Mouse (Mus musculus) CH12.LX (cell line): ENCODE measurements around the gene Phf1. TPM values are rescaled to one million over a fixed set of nuclear protein-coding genes. Genes with fewer than 3 reads are reported as not detected.

Experiments used
- DNase-seq: peaks from one replicate; pipeline ENCODE4 v3.0.0-alpha.2; 2013; ENCODE audit errors: extremely low read depth
- H3K27ac ChIP-seq: 2 replicates; pipeline ENCODE4 v1.5.1; 2012; ENCODE audit warnings: low read depth, mild to moderate bottlenecking, control low read depth, moderate library complexity; ENCODE audit not compliant: insufficient read depth
- H3K27me3 ChIP-seq: replicated peaks from 2 replicates; pipeline ENCODE3; 2012; ENCODE audit warnings: inconsistent platforms
- H3K36me3 ChIP-seq, 2 experiments: replicated peaks in 1 of 2; 2 replicates each; pipeline versions ENCODE3 to v1.6.1; 2012; ENCODE audit warnings: inconsistent platforms in 1 of 2, low read length in 1 of 2, mild to moderate bottlenecking in 1 of 2, mixed read lengths in 1 of 2, moderate library complexity in 1 of 2; ENCODE audit not compliant: control insufficient read depth in 1 of 2, insufficient read depth in 1 of 2
- H3K4me1 ChIP-seq, 2 experiments: 2 replicates each; pipeline ENCODE4 v1.6.1; 2012; ENCODE audit warnings: inconsistent platforms in 1 of 2, moderate library complexity in 1 of 2; ENCODE audit not compliant: insufficient read depth in 2 of 2, control insufficient read depth in 1 of 2
- H3K4me2 ChIP-seq: 2 replicates; pipeline ENCODE4 v1.6.1; 2012; ENCODE audit warnings: low read depth, mild to moderate bottlenecking, control low read depth; ENCODE audit not compliant: poor library complexity, insufficient read depth, severe bottlenecking
- H3K4me3 ChIP-seq, 3 experiments: fragments of 150-350 bp in 1 of 3; sonication (generic) in 1 of 3; replicated peaks in 1 of 3; 2 replicates each; pipeline versions ENCODE3 to v1.5.1; 2011 to 2012; ENCODE audit warnings: low read depth in 2 of 3, low read length in 2 of 3, mild to moderate bottlenecking in 2 of 3, moderate library complexity in 2 of 3, control low read depth in 1 of 3, improper control_type of control experiment in 1 of 3, inconsistent platforms in 1 of 3, mixed read lengths in 1 of 3; ENCODE audit not compliant: poor library complexity in 1 of 3
- H3K79me2 ChIP-seq: replicated peaks from 2 replicates; pipeline ENCODE4 v1.6.1; 2012; ENCODE audit warnings: mild to moderate bottlenecking, moderate library complexity; ENCODE audit not compliant: control insufficient read depth, poor library complexity, insufficient read depth, severe bottlenecking; ENCODE audit errors: extremely low read depth
- H3K9ac ChIP-seq: 2 replicates; pipeline ENCODE4 v1.6.1; 2012; ENCODE audit warnings: low read depth, mild to moderate bottlenecking, control low read depth, moderate library complexity; ENCODE audit not compliant: insufficient read depth
- H3K9me3 ChIP-seq: replicated peaks from 2 replicates; pipeline ENCODE3; 2012; ENCODE audit warnings: low read length, inconsistent platforms, mixed read lengths
- BHLHE40 ChIP-seq: IDR thresholded peaks from 2 replicates; pipeline ENCODE4 v1.6.1; 2011; ENCODE audit warnings: mild to moderate bottlenecking, low read depth, low read length, improper control_type of control experiment
- CHD1 ChIP-seq: IDR thresholded peaks from 2 replicates; pipeline ENCODE4 v1.6.1; 2012; ENCODE audit warnings: low read depth, low read length, improper control_type of control experiment, inconsistent platforms
- CTCF ChIP-seq, 2 experiments: IDR thresholded peaks in 1 of 2; conservative IDR thresholded peaks in 1 of 2; 2 replicates each; pipeline ENCODE4 v1.5.1; 2011 to 2012; ENCODE audit warnings: low read depth in 2 of 2, low read length in 2 of 2, improper control_type of control experiment in 1 of 2, inconsistent platforms in 1 of 2, mild to moderate bottlenecking in 1 of 2, moderate library complexity in 1 of 2
- ELF1 ChIP-seq: IDR thresholded peaks from 2 replicates; pipeline ENCODE4 v1.6.1; 2014; ENCODE audit warnings: low read depth, mild to moderate bottlenecking, inconsistent platforms, low read length, improper control_type of control experiment
- GABPA ChIP-seq: IDR thresholded peaks from 2 replicates; pipeline ENCODE4 v1.6.1; 2012; ENCODE audit warnings: low read depth, low read length, improper control_type of control experiment, inconsistent platforms; ENCODE audit not compliant: insufficient replicate concordance
- HCFC1 ChIP-seq: IDR thresholded peaks from 2 replicates; pipeline ENCODE4 v1.6.1; 2012; ENCODE audit warnings: low read depth, mild to moderate bottlenecking, inconsistent platforms, low read length, improper control_type of control experiment
- JUND ChIP-seq: conservative IDR thresholded peaks from 2 replicates; pipeline ENCODE4 v1.6.1; 2011; ENCODE audit warnings: low read depth, low read length, improper control_type of control experiment
- KAT2A ChIP-seq: IDR thresholded peaks from 2 replicates; pipeline ENCODE4 v1.6.1; 2012; ENCODE audit warnings: low read length, improper control_type of control experiment, inconsistent platforms; ENCODE audit not compliant: insufficient replicate concordance
- MAX ChIP-seq: IDR thresholded peaks from 2 replicates; pipeline ENCODE4 v1.6.1; 2011; ENCODE audit warnings: low read length, improper control_type of control experiment
- MAZ ChIP-seq: IDR thresholded peaks from 2 replicates; pipeline ENCODE4 v1.6.1; 2012; ENCODE audit warnings: low read depth, mild to moderate bottlenecking, inconsistent platforms, low read length, improper control_type of control experiment, moderate library complexity
- MEF2A ChIP-seq: IDR thresholded peaks from 2 replicates; pipeline ENCODE4 v1.6.1; 2014; ENCODE audit warnings: low read depth, mild to moderate bottlenecking, inconsistent platforms, low read length, improper control_type of control experiment, borderline replicate concordance
- NELFE ChIP-seq: IDR thresholded peaks from 2 replicates; pipeline ENCODE4 v1.6.1; 2011; ENCODE audit warnings: low read depth, low read length, improper control_type of control experiment
- RAD21 ChIP-seq: IDR thresholded peaks from 2 replicates; pipeline ENCODE4 v1.6.1; 2011; ENCODE audit warnings: low read depth, mild to moderate bottlenecking, low read length, improper control_type of control experiment, moderate library complexity
- RCOR1 ChIP-seq: conservative IDR thresholded peaks from 2 replicates; pipeline ENCODE4 v1.6.1; 2012; ENCODE audit warnings: low read depth, mild to moderate bottlenecking, inconsistent platforms, low read length, improper control_type of control experiment
- SMC3 ChIP-seq: IDR thresholded peaks from 2 replicates; pipeline ENCODE4 v1.6.1; 2011; ENCODE audit warnings: low read depth, low read length, improper control_type of control experiment
- UBTF ChIP-seq: IDR thresholded peaks from 2 replicates; pipeline ENCODE4 v1.6.1; 2012; ENCODE audit warnings: low read depth, mild to moderate bottlenecking, inconsistent platforms, low read length, improper control_type of control experiment, moderate library complexity
- USF2 ChIP-seq: conservative IDR thresholded peaks from 2 replicates; pipeline ENCODE4 v1.6.1; 2011; ENCODE audit warnings: low read depth, low read length, improper control_type of control experiment
- ZKSCAN1 ChIP-seq: IDR thresholded peaks from 2 replicates; pipeline ENCODE4 v1.6.1; 2012; ENCODE audit warnings: low read depth, inconsistent platforms, low read length, improper control_type of control experiment, borderline replicate concordance
- ZMIZ1 ChIP-seq: IDR thresholded peaks from 2 replicates; pipeline ENCODE4 v1.6.1; 2012; ENCODE audit warnings: low read depth, mild to moderate bottlenecking, inconsistent platforms, low read length, improper control_type of control experiment
- ZNF384 ChIP-seq: IDR thresholded peaks from 2 replicates; pipeline ENCODE4 v1.6.1; 2012; ENCODE audit warnings: low read depth, low read length, improper control_type of control experiment, inconsistent platforms
- dilution Hi-C: fragments of 300-500 bp; cut with MboI; formaldehyde crosslinking; loops from 2 replicates; pipeline ENCODE4 v1.14.3; 2020; ENCODE audit warnings: low sequenced_read_pairs; ENCODE audit not compliant: extremely low pct_unique_long_range_greater_than_20kb, extremely low pct_ligation_motif_present
- in situ Hi-C: fragments of 300-500 bp; cut with MboI; formaldehyde crosslinking; loops from 3 replicates; pipeline ENCODE4 v1.14.3; 2019; ENCODE audit warnings: low sequenced_read_pairs, low pct_ligation_motif_present, low pct_unique_long_range_greater_than_20kb, mixed read lengths
- polyA plus RNA-seq: library from polyadenylated mRNA; unstranded; fragments of >175 nt; gene quantifications from 2 replicates; pipeline ENCODE4 v1.2.1, GENCODE M21; 2012; ENCODE audit warnings: low read depth; ENCODE audit not compliant: insufficient read length
- total RNA-seq, 2 experiments: library from RNA; depleted of rRNA; stranded (reverse); fragments of 300-350 nt in 1 of 2; fragments of >200 nt in 1 of 2; gene quantifications; 2 replicates each; pipeline ENCODE4 v1.2.3; 2012 to 2014

Gene Phf1
- total and polyA plus RNA-seq, 3 experiments: 1.7 to 4.1 (median 3.5) TPM

- H3K79me2 ChIP-seq: peaks cover 9% of the 10 kb centered on the region; the same call in 1 of the 2 replicates
- H3K27ac ChIP-seq: no peak overlapping the region
- dilution Hi-C loops: no loop called here
- no peaks in the 10 kb centered on the region for H3K9me3 ChIP-seq
- H3K27me3 ChIP-seq: no peaks in the 10 kb centered on the region
- H3K36me3 ChIP-seq: peaks cover 0 to 8% of the 10 kb centered on the region in 2 experiments
- H3K4me3 ChIP-seq: no peak overlapping the region
- no peak overlapping the region for H3K4me2 ChIP-seq
- in situ Hi-C loops: loop anchor here (5.0 to 10.0 kb wide), 3 partner anchors 106 to 413 kb away; partner anchors contain the start of gene Bnip1
- no peak for DNase-seq
- TF ChIP-seq KAT2A: no peak
- no peak for TF ChIP-seq MAZ
- TF ChIP-seq CTCF (conservative IDR thresholded peaks at IDR 0.05 in 1 of 2, IDR thresholded peaks at IDR 0.05 in 1 of 2; ENCODE audit: low read depth in 2 of 2, low read length in 2 of 2): no peak
- no peak for TF ChIP-seq JUND
- TF ChIP-seq USF2: no peak
- no peak for TF ChIP-seq ZKSCAN1
- no peak overlapping the region for H3K9ac ChIP-seq
- H3K4me1 ChIP-seq: peaks cover 3 to 45% of the 10 kb centered on the region in 2 experiments; a peak in 3 of 4 replicates
These were observed 44.9 kb upstream of the Phf1 start for GRCm38 (mm10) chr17:26887926-26888325.

- peaks cover 2 to 17% of the 10 kb centered on the region in 2 experiments; a peak in 2 of 4 replicates for H3K4me1 ChIP-seq
- dilution Hi-C loops: no loop called here
- no peaks in the 10 kb centered on the region for H3K79me2 ChIP-seq
- no peak overlapping the region for H3K4me3 ChIP-seq
- H3K27ac ChIP-seq: no peak overlapping the region
- H3K36me3 ChIP-seq: no peaks in the 10 kb centered on the region
- no peak for DNase-seq
- in situ Hi-C loops: no loop called here
- no peak overlapping the region for H3K9ac ChIP-seq
- no peaks in the 10 kb centered on the region for H3K27me3 ChIP-seq
- peaks cover 9% of the 10 kb centered on the region for H3K9me3 ChIP-seq
- TF ChIP-seq JUND (no peak), GABPA (no peak), UBTF (no peak), MAZ (no peak), ZMIZ1 (no peak), ZNF384 (no peak)
- H3K4me2 ChIP-seq: no peak overlapping the region
These were observed 40.0 kb upstream of the Phf1 start for GRCm38 (mm10) chr17:26892635-26893375.

GRCm38 (mm10) chr17:26893492-26893891 is 39.4 kb upstream of the Phf1 start:
- H3K9ac ChIP-seq: no peak overlapping the region
- H3K36me3 ChIP-seq: no peaks in the 10 kb centered on the region
- peaks cover 2 to 10% of the 10 kb centered on the region in 2 experiments; a peak in 2 of 4 replicates for H3K4me1 ChIP-seq
- H3K79me2 ChIP-seq: no peaks in the 10 kb centered on the region
- TF ChIP-seq ELF1 (no peak), MAX (no peak), HCFC1 (no peak), BHLHE40 (no peak), MAZ (no peak), CHD1 (no peak), UBTF (no peak), SMC3 (no peak), RAD21 (no peak), NELFE (no peak), USF2 (no peak), MEF2A (no peak), ZNF384 (no peak), RCOR1 (no peak)
- H3K4me2 ChIP-seq: no peak overlapping the region
- no peak overlapping the region for H3K27ac ChIP-seq
- H3K4me3 ChIP-seq: no peak overlapping the region
- in situ Hi-C loops: no loop called here
- peaks cover 9% of the 10 kb centered on the region for H3K9me3 ChIP-seq
- dilution Hi-C loops: no loop called here
- DNase-seq: no peak
- H3K27me3 ChIP-seq: no peaks in the 10 kb centered on the region
